Mouse (Mus musculus): ENCODE results near the gene Pusl1. TPM values are rescaled to one million over a fixed set of nuclear protein-coding genes. Genes with fewer than 3 reads are reported as not detected.

The Pusl1 gene
- total RNA-seq, 2 experiments from 2014 or later, result 2.3 to 5.3 TPM

DNA sequence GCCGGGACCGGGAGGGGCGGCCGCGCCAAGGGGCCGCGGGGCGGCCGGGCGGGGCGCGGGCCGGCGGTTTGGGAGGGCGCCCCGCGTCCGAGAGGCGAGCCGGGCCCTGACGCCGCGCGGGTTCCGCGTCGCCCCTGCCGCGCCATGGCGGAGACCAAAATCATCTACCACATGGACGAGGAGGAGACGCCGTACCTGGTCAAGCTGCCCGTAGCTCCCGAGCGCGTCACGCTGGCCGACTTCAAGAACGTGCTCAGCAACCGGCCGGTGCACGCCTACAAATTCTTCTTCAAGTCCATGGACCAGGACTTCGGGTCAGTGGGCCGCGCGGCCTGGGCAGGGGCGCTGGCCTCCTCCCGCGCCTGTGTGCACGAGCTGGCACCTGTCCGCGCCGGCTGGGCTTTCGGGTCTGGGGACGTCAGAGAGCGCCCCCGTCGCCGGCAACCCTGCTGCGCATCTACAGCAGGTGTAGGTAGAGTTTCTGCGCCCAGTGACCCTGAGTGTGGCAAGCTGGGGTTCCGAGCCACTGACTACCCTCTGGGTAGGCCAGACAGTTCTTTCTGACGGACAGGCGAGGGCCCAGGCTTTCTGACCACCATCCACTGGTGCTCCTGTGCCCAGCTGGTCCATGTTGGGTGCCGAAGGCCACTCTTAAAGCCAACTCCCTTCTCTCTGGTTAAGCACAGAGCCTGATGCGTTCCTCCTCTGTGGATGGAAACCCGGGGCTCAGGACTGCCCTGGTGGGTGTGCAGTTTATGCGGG is 43.8 kb downstream of the Pusl1 start:
- ATAC-seq (replicated peaks; ENCODE audit: low FRiP score, poor library complexity, severe bottlenecking), result peak; percentile 25

DNA sequence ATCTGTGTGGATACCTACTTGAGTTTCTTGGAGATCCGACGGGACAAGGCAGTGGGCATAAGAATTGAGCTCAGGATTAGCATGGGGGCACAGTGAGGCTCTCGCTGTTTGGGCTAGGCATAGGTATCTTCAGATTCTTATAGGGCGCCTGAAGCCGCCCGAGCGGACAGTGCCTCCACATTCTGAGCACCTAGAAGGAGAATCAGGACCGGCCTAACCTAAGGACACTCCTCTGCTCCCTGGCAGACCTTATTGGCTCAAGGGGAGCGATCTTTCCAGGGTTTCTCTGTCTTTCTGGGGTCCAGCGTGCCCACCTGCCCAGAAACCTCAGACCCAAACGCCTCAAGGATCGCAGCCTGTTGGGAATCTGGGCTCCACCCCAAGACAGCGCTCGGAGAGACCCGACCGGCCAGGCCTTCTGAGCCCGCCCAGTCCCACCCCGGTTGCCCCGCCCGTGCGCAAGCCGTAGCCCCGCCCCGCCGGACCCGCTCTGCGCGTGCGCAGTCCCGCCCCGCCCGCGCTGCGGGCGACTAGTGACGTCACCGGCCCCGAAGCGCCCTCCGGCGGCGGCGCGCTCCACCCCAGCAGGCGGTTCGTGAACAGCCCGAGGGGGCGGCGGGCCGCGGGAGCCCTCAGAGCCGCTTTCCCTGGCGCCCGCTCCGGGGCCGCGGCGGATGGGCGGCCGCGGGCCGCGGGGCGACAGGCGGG is 44.6 kb downstream of the Pusl1 start, which contains the start of gene Dvl1:
Gene Dvl1, plus strand, starts transcription at position 532 of the 708 bp plus-strand sequence.
- ATAC-seq (replicated peaks; ENCODE audit: low FRiP score, poor library complexity, severe bottlenecking), result peak; percentile 81

DNA sequence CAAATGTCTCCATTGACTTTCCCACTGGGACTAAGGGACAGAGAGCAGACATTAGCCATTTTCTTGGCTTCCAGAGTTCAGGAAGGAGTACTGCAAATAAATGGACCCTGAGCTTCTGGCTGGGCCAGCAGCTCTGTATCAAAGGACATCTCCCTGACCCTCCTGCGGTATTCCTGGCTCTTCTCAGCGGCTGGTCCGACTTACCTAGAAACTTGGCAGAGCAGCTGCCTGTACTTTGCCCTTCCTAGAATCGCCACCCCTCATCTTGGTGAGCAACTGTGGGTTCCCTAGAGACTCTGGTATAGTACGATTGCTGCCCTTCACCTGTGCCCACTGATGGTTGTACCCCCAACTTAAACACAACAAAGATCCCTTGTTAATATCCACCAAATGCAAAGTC is 48.4 kb downstream of the Pusl1 start:
- no peak for ATAC-seq (replicated peaks; ENCODE audit: low FRiP score, poor library complexity, severe bottlenecking)

DNA sequence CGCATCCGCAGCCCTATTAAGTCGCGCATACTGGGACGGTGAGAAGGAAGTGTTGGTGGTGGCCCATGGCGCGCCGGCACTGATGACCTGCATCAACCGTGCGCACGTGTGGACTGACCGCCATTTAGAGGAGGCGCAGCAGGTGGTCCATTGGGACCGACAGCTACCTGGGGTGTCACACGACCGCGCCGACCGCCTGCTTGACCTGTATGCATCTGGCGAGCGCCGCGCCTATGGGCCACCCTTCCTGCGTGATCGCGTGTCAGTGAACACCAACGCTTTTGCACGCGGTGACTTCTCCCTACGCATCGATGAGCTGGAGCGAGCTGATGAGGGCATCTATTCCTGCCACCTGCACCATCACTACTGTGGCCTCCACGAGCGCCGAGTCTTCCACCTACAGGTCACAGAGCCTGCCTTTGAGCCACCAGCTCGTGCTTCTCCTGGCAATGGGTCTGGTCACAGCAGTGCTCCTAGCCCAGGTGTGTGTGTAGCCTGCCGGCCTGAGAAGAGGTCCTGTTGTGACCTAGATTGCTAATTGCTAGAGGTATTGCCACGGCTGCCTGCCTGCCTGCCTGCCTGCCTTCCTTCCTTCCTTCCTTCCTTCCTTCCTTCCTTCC is 49.8 kb downstream of the Pusl1 start:
- ATAC-seq (replicated peaks; ENCODE audit: low FRiP score, poor library complexity, severe bottlenecking), result 0 out of 2 replicates have a peak, but pooled peaks have one; percentile 9

DNA sequence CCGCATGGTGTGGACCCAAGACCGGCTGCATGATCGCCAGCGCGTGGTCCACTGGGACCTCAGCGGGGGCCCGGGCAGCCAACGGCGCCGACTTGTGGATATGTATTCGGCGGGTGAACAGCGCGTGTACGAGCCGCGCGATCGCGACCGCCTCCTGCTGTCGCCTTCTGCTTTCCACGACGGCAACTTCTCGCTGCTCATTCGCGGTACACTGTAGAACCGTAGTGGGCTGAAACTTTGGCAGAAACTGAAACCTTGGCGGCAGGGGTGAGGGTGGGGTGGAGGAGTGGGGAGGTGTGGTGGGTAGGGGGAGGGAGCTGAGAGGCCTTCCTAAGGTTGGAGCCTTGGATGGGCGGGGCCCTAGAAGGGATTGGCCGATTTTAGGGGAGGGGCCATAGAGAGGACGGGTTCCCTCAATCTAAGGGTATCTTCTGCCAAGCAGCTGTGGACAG is 50.6 kb downstream of the Pusl1 start:
- peak; percentile 59; the same call in 1 of the 2 replicates for ATAC-seq (replicated peaks; ENCODE audit: low FRiP score, poor library complexity, severe bottlenecking)

DNA sequence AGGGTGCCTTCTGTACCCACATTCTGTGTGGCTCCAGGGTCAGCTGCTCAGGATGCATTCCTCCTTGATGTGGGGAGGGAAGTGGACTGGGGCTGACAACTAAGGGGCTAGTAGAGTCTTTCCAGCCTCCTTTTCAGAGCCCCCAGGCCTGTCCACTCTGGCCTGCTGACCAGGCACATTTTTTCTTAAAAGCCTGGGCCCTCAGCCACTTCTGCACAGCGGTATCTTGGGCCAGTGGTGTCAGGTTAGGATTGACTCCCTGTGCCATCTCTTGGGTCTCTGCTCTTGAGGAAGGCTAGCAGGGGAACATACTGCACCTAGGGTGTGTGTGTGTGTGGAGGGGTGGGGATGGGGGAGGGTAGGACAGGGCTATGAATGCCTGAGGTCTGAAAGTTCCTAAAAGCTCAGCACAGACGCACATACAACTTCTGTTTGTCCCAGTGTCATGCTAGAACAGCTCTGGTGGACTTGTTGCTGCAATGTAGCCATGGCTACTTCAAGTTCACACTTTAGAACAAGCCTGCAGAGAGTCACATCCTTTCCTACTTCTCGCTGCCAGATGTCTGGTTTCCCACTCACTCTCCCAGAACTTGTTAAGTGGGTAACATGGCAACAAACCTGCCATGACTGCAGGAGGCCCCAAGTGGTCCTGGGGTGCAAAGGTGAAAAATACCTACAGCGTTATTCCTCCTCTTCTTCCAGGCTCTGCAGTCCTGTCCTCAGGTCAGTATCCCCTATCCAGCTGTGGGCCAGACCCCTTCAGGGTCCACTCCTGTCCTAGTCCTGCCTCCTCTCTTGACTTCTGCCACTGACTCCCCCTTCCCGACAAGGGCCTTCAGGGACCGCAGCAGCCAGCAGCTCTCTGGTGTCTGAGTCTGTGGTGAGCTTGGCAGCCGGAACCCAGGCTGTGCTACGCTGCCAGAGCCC is 51.2 kb downstream of the Pusl1 start:
- no peak for ATAC-seq (replicated peaks; ENCODE audit: low FRiP score, poor library complexity, severe bottlenecking)

DNA sequence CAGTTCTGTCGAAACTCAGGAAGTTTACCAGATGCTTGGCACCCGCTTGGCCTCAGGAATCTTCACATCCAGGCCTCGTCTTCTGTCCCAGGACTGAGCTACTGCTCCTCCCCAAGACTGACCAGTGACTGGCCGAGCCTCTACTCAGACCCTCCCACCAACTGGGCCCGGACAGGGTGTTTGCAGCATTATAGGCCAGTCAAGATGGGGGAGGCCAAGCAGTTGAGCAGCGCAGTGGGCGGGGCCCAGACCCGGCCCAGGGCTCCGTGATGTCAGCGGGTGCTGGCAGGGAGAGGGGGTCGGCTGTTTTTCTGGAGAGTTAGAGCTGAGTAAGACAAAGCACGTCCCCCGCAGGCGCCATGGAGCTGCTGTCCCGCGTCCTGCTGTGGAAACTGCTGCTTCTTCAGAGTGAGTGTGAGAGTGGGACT is 52.1 kb downstream of the Pusl1 start, which contains the start of gene Mxra8:
Gene Mxra8, plus strand, starts transcription at position 198 of the 428 bp plus-strand sequence.
- no peak for ATAC-seq (replicated peaks; ENCODE audit: low FRiP score, poor library complexity, severe bottlenecking)

DNA sequence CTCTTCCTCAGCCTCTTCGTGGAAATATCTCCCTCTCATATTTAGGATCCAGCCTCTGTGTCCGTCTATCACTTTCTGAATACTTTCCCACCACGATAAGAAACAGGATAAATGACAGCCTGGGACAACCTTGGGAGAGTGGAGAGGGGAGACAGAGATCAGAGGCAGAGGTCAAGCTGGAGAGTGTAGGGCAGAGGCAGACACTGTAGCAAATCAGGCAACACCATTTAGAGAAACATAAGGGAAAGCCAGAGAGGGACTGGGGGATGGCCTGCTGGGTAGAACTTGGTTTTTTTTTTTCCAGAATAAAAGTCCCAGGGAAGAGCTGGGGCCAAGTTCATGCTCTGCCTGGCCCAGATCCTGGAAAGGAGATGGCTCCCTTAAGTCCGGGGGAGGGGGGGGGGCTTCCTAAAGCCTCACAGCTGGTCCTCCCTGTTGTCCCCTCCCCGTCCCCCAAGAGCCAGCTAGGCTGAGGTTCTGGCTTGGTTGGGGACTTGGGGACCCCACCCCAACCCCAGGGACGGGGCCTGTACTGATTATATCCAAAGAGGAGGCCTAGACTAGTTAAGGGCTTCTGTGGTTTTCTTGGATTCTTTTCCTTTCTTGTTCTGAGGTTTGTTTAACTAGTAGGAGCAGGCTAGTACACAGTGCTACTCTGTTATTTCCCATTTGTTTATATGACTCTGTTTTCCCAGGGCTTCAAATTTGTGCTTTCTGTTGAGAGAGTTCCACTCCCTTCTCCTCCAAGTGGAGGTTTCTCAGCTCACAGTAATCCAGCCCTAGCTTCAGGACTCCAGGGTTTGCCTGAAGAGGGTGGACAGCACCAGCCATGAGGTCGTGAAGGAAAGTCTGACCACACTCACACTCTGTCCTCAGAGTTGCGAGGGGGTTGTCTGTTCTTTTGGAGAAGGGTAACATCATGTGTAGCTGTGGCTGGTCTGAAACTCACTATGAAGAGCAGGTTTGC is 53.1 kb downstream of the Pusl1 start:
- no peak for ATAC-seq (replicated peaks; ENCODE audit: low FRiP score, poor library complexity, severe bottlenecking)

Other genes starting within 250 kb of the Pusl1 start
- not detected in 2 replicates for gene Gm10563, start 246.4 kb downstream of the Pusl1 start, total RNA-seq (2015; ENCODE audit: low replicate concordance)
- not detected in 2 replicates for gene Gm10563, start 246.4 kb downstream of the Pusl1 start, total RNA-seq (2017; ENCODE audit: low replicate concordance)
- 1.9 TPM in 1 of 2 replicates, not detected in the other for gene Mmp23, start 238.4 kb downstream of the Pusl1 start, total RNA-seq (2015; ENCODE audit: low replicate concordance)
- not detected in 2 replicates for gene Mmp23, start 238.4 kb downstream of the Pusl1 start, total RNA-seq (2017; ENCODE audit: low replicate concordance)
- gene Mib2, start 222.6 kb downstream of the Pusl1 start, total RNA-seq (2015; ENCODE audit: low replicate concordance), result 0.77 and 0.84 TPM in 2 replicates
- 2.1 and 3.2 TPM in 2 replicates for gene Mib2, start 222.6 kb downstream of the Pusl1 start, total RNA-seq (2017; ENCODE audit: low replicate concordance)
- not detected in 2 replicates for gene Fndc10, start 197.4 kb downstream of the Pusl1 start, total RNA-seq (2015; ENCODE audit: low replicate concordance)
- 0.09 TPM in 1 of 2 replicates, not detected in the other for gene Fndc10, start 197.4 kb downstream of the Pusl1 start, total RNA-seq (2017; ENCODE audit: low replicate concordance)
- gene Ssu72, start 187.0 kb downstream of the Pusl1 start, total RNA-seq (2015; ENCODE audit: low replicate concordance), result 35.9 and 37.1 TPM in 2 replicates
- 28.3 and 43.4 TPM in 2 replicates for gene Ssu72, start 187.0 kb downstream of the Pusl1 start, total RNA-seq (2017; ENCODE audit: low replicate concordance)
- gene Tmem240, start 157.0 kb downstream of the Pusl1 start, total RNA-seq (2015; ENCODE audit: low replicate concordance), result 0.19 TPM in 1 of 2 replicates, not detected in the other
- gene Tmem240, start 157.0 kb downstream of the Pusl1 start, total RNA-seq (2017; ENCODE audit: low replicate concordance), result not detected in 2 replicates
- gene Atad3a, start 130.7 kb downstream of the Pusl1 start, total RNA-seq (2015; ENCODE audit: low replicate concordance), result 4.6 and 14.0 TPM in 2 replicates
- gene Atad3a, start 130.7 kb downstream of the Pusl1 start, total RNA-seq (2017; ENCODE audit: low replicate concordance), result 11.9 and 17.4 TPM in 2 replicates
- not detected in 2 replicates for gene Vwa1, start 117.1 kb downstream of the Pusl1 start, total RNA-seq (2015; ENCODE audit: low replicate concordance)
- gene Vwa1, start 117.1 kb downstream of the Pusl1 start, total RNA-seq (2017; ENCODE audit: low replicate concordance), result not detected in 2 replicates
- 1.3 TPM in 1 of 2 replicates, not detected in the other for gene Tmem88b, start 105.9 kb downstream of the Pusl1 start, total RNA-seq (2015; ENCODE audit: low replicate concordance)
- gene Tmem88b, start 105.9 kb downstream of the Pusl1 start, total RNA-seq (2017; ENCODE audit: low replicate concordance), result 0.42 and 1.3 TPM in 2 replicates
- 2.5 TPM in 1 of 2 replicates, not detected in the other for gene Ankrd65, start 101.3 kb downstream of the Pusl1 start, total RNA-seq (2015; ENCODE audit: low replicate concordance)
- gene Ankrd65, start 101.3 kb downstream of the Pusl1 start, total RNA-seq (2017; ENCODE audit: low replicate concordance), result 1.7 and 4.3 TPM in 2 replicates
- gene Mrpl20, start 88.9 kb downstream of the Pusl1 start, total RNA-seq (2015; ENCODE audit: low replicate concordance), result 33.0 and 33.8 TPM in 2 replicates
- 18.9 and 45.0 TPM in 2 replicates for gene Mrpl20, start 88.9 kb downstream of the Pusl1 start, total RNA-seq (2017; ENCODE audit: low replicate concordance)
- 117 and 136 TPM in 2 replicates for gene Ccnl2, start 79.3 kb downstream of the Pusl1 start, total RNA-seq (2015; ENCODE audit: low replicate concordance)
- 187 and 202 TPM in 2 replicates for gene Ccnl2, start 79.3 kb downstream of the Pusl1 start, total RNA-seq (2017; ENCODE audit: low replicate concordance)
- gene Aurkaip1, start 60.5 kb downstream of the Pusl1 start, total RNA-seq (2015; ENCODE audit: low replicate concordance), result 25.0 and 35.9 TPM in 2 replicates
- 48.7 and 56.0 TPM in 2 replicates for gene Aurkaip1, start 60.5 kb downstream of the Pusl1 start, total RNA-seq (2017; ENCODE audit: low replicate concordance)
- 2.1 TPM in 1 of 2 replicates, not detected in the other for gene Mxra8, start 52.1 kb downstream of the Pusl1 start, total RNA-seq (2015; ENCODE audit: low replicate concordance)
- not detected in 2 replicates for gene Mxra8, start 52.1 kb downstream of the Pusl1 start, total RNA-seq (2017; ENCODE audit: low replicate concordance)
- 3.7 and 6.7 TPM in 2 replicates for gene Dvl1, start 44.4 kb downstream of the Pusl1 start, total RNA-seq (2015; ENCODE audit: low replicate concordance)
- gene Dvl1, start 44.4 kb downstream of the Pusl1 start, total RNA-seq (2017; ENCODE audit: low replicate concordance), result 4.8 and 6.3 TPM in 2 replicates
- not detected in 2 replicates for gene Tas1r3, start 28.4 kb downstream of the Pusl1 start, total RNA-seq (2015; ENCODE audit: low replicate concordance)
- gene Tas1r3, start 28.4 kb downstream of the Pusl1 start, total RNA-seq (2017; ENCODE audit: low replicate concordance), result 0.14 and 0.85 TPM in 2 replicates
- gene Cptp, start 22.3 kb downstream of the Pusl1 start, total RNA-seq (2015; ENCODE audit: low replicate concordance), result 1.5 and 1.7 TPM in 2 replicates
- 2.5 and 6.4 TPM in 2 replicates for gene Cptp, start 22.3 kb downstream of the Pusl1 start, total RNA-seq (2017; ENCODE audit: low replicate concordance)
- gene Ints11, start 22.2 kb downstream of the Pusl1 start, total RNA-seq (2015; ENCODE audit: low replicate concordance), result 5.6 and 10.0 TPM in 2 replicates
- 7.8 and 8.5 TPM in 2 replicates for gene Ints11, start 22.2 kb downstream of the Pusl1 start, total RNA-seq (2017; ENCODE audit: low replicate concordance)
- gene Acap3, start within 50 bp of the Pusl1 start, total RNA-seq (2015; ENCODE audit: low replicate concordance), result 5.6 and 10.0 TPM in 2 replicates
- gene Acap3, start within 50 bp of the Pusl1 start, total RNA-seq (2017; ENCODE audit: low replicate concordance), result 4.3 and 23.7 TPM in 2 replicates
- 9.4 and 19.4 TPM in 2 replicates for gene Ube2j2, start 52.0 kb upstream of the Pusl1 start, total RNA-seq (2015; ENCODE audit: low replicate concordance)
- gene Ube2j2, start 52.0 kb upstream of the Pusl1 start, total RNA-seq (2017; ENCODE audit: low replicate concordance), result 25.6 and 41.3 TPM in 2 replicates
- 99.9 and 100 TPM in 2 replicates for gene C1qtnf12, start 70.5 kb upstream of the Pusl1 start, total RNA-seq (2015; ENCODE audit: low replicate concordance)
- 21.5 and 35.8 TPM in 2 replicates for gene C1qtnf12, start 70.5 kb upstream of the Pusl1 start, total RNA-seq (2017; ENCODE audit: low replicate concordance)
- gene B3galt6, start 100.9 kb upstream of the Pusl1 start, total RNA-seq (2015; ENCODE audit: low replicate concordance), result 1.0 and 4.4 TPM in 2 replicates
- gene B3galt6, start 100.9 kb upstream of the Pusl1 start, total RNA-seq (2017; ENCODE audit: low replicate concordance), result 1.2 and 1.4 TPM in 2 replicates
- 11.1 and 16.7 TPM in 2 replicates for gene Sdf4, start 101.1 kb upstream of the Pusl1 start, total RNA-seq (2015; ENCODE audit: low replicate concordance)
- gene Sdf4, start 101.1 kb upstream of the Pusl1 start, total RNA-seq (2017; ENCODE audit: low replicate concordance), result 101 and 127 TPM in 2 replicates
- gene Tnfrsf4, start 122.1 kb upstream of the Pusl1 start, total RNA-seq (2015; ENCODE audit: low replicate concordance), result 5.2 TPM in 1 of 2 replicates, not detected in the other
- gene Tnfrsf4, start 122.1 kb upstream of the Pusl1 start, total RNA-seq (2017; ENCODE audit: low replicate concordance), result 5.5 TPM in 1 of 2 replicates, not detected in the other
- gene Tnfrsf18, start 134.4 kb upstream of the Pusl1 start, total RNA-seq (2015; ENCODE audit: low replicate concordance), result 16.5 TPM in 1 of 2 replicates, not detected in the other
- 2.3 and 2.9 TPM in 2 replicates for gene Tnfrsf18, start 134.4 kb upstream of the Pusl1 start, total RNA-seq (2017; ENCODE audit: low replicate concordance)
- not detected in 2 replicates for gene Ttll10, start 167.6 kb upstream of the Pusl1 start, total RNA-seq (2015; ENCODE audit: low replicate concordance)
- gene Ttll10, start 167.6 kb upstream of the Pusl1 start, total RNA-seq (2017; ENCODE audit: low replicate concordance), result not detected in 2 replicates
- 5.2 and 7.7 TPM in 2 replicates for gene 9430015G10Rik, start 218.2 kb upstream of the Pusl1 start, total RNA-seq (2015; ENCODE audit: low replicate concordance)
- 11.6 and 16.0 TPM in 2 replicates for gene 9430015G10Rik, start 218.2 kb upstream of the Pusl1 start, total RNA-seq (2017; ENCODE audit: low replicate concordance)
- not detected in 2 replicates for gene Rnf223, start 238.7 kb upstream of the Pusl1 start, total RNA-seq (2015; ENCODE audit: low replicate concordance)
- gene Rnf223, start 238.7 kb upstream of the Pusl1 start, total RNA-seq (2017; ENCODE audit: low replicate concordance), result not detected in 2 replicates

Data from erythroblast, adult 5-6 weeks (primary cell).